Mouse (Mus musculus) heart, embryonic 13.5 days (tissue): ENCODE data around the gene Gm7954. TPM values are rescaled to one million over a fixed set of nuclear protein-coding genes. Genes with fewer than 3 reads are reported as not detected.
"Not testable (repeated sequence)": the region's sequence is repeated elsewhere in the genome, so short reads cannot be mapped to it uniquely, and the experiment has no call there.

Experiments used
- ATAC-seq: fragments of 200-750 bp; cut with Nextera tagmentation; 2 replicates; pipeline ENCODE4 v1.8.0; 2017; ENCODE audit warnings: moderate TSS enrichment; ENCODE audit not compliant: insufficient number of reproducible peaks, low FRiP score, low TSS enrichment; ENCODE audit errors: extremely low read depth
- H3K27ac ChIP-seq: fragments of 300-500 bp; sonication (generic); replicated peaks from 2 replicates; pipeline ENCODE4 v1.5.1; 2015; ENCODE audit warnings: moderate library complexity, mild to moderate bottlenecking, inconsistent platforms
- H3K27me3 ChIP-seq: fragments of 300-500 bp; sonication (generic); replicated peaks from 2 replicates; pipeline ENCODE4 v1.6.1; 2015; ENCODE audit warnings: mild to moderate bottlenecking, inconsistent platforms
- H3K36me3 ChIP-seq: fragments of 300-500 bp; sonication (generic); 2 replicates; pipeline ENCODE4 v1.6.1; 2015; ENCODE audit warnings: mild to moderate bottlenecking, inconsistent platforms
- H3K4me1 ChIP-seq: fragments of 300-500 bp; sonication (generic); 2 replicates; pipeline ENCODE4 v1.6.1; 2015; ENCODE audit warnings: inconsistent platforms
- H3K4me2 ChIP-seq: fragments of 300-500 bp; sonication (generic); 2 replicates; pipeline ENCODE4 v1.6.1; 2015; ENCODE audit warnings: inconsistent platforms, mild to moderate bottlenecking, moderate library complexity
- H3K4me3 ChIP-seq: fragments of 300-500 bp; sonication (generic); 2 replicates; pipeline ENCODE4 v1.5.1; 2015; ENCODE audit warnings: moderate library complexity, mild to moderate bottlenecking, inconsistent platforms
- H3K9ac ChIP-seq: fragments of 300-500 bp; sonication (generic); 2 replicates; pipeline ENCODE4 v1.6.1; 2015; ENCODE audit warnings: inconsistent platforms, mild to moderate bottlenecking, moderate library complexity
- H3K9me3 ChIP-seq: fragments of 300-500 bp; sonication (generic); 2 replicates; pipeline ENCODE4 v1.6.1; 2016; ENCODE audit warnings: inconsistent platforms
- WGBS: fragments of 180-500 bp; shearing (Covaris S2); methylation state at CpG from one replicate; pipeline ENCODE4 v1.1.7; 2015; ENCODE audit warnings: mixed read lengths; 5-methylcytosine and 5-hydroxymethylcytosine counted together
- polyA plus RNA-seq: library from polyadenylated mRNA; unstranded; fragments of >200 nt; fragmentation: Nextera tagmentation; extraction: Ambion mirVana; gene quantifications from 2 replicates; pipeline ENCODE4 v1.2.1, GENCODE M21; 2015

The Gm7954 gene
- not detected in 2 replicates for polyA plus RNA-seq

- not testable (repeated sequence) for H3K27ac ChIP-seq, H3K9me3 ChIP-seq, H3K4me1 ChIP-seq, H3K9ac ChIP-seq, H3K4me3 ChIP-seq, ATAC-seq, H3K36me3 ChIP-seq, H3K27me3 ChIP-seq, H3K4me2 ChIP-seq
- WGBS: no CpG with 5 or more reads among the region's 2 CpGs
Measured at GRCm38 (mm10) chr14:41453418-41453817, at the start of gene Gm7954. Gm7954 (minus strand) TSS chr14:41453518.

GRCm38 (mm10) chr14:41489385-41489784, 36.1 kb upstream of the Gm7954 start, which contains the start of gene Gm3486:
Gm3486 (minus strand) TSS chr14:41489485.
- H3K27me3 ChIP-seq, ATAC-seq, H3K4me1 ChIP-seq, H3K36me3 ChIP-seq, H3K4me2 ChIP-seq, H3K9ac ChIP-seq, H3K27ac ChIP-seq, H3K9me3 ChIP-seq, H3K4me3 ChIP-seq: not testable (repeated sequence)

- H3K9me3 ChIP-seq, H3K36me3 ChIP-seq, H3K9ac ChIP-seq, H3K27ac ChIP-seq, H3K4me1 ChIP-seq, H3K27me3 ChIP-seq, ATAC-seq: not testable (repeated sequence)
- peak overlapping the region; percentile 62 for H3K4me2 ChIP-seq
- H3K4me3 ChIP-seq: peak overlapping the region; percentile 35
- 8% methylated on average over 12 of the region's 16 CpGs for WGBS
Measured at GRCm38 (mm10) chr14:41425393-41426075, 27.8 kb downstream of the Gm7954 start.

- H3K4me1 ChIP-seq, H3K9ac ChIP-seq, H3K36me3 ChIP-seq, H3K27me3 ChIP-seq, H3K9me3 ChIP-seq, ATAC-seq: not testable (repeated sequence)
- Histone ChIP-seq H3K4me3 (peak overlapping the region; percentile 35), H3K4me2 (peak overlapping the region; percentile 62), H3K27ac (peak overlapping the region; percentile 42)
- WGBS: 12% methylated on average over 14 of the region's 14 CpGs
Measured at GRCm38 (mm10) chr14:41424694-41425093, 28.6 kb downstream of the Gm7954 start.

GRCm38 (mm10) chr14:41408181-41408580, 45.1 kb downstream of the Gm7954 start, which contains the start of gene Gm6482:
Gm6482 (minus strand) TSS chr14:41408281.
- H3K4me1 ChIP-seq, H3K27me3 ChIP-seq, H3K9me3 ChIP-seq, H3K27ac ChIP-seq, ATAC-seq, H3K4me2 ChIP-seq, H3K36me3 ChIP-seq, H3K4me3 ChIP-seq, H3K9ac ChIP-seq: not testable (repeated sequence)
- 83% methylated on average over 1 of the region's 2 CpGs for WGBS

Other genes with a start within 250 kb of the Gm7954 start
- gene Gm2832, start 174.7 kb downstream of the Gm7954 start, polyA plus RNA-seq: not detected in 2 replicates
- not detected in 2 replicates for gene Gm5798, start 104.9 kb downstream of the Gm7954 start, polyA plus RNA-seq
- not detected in 2 replicates for gene Gm7945, start 67.1 kb downstream of the Gm7954 start, polyA plus RNA-seq
- gene Gm6482, start 45.2 kb downstream of the Gm7954 start, polyA plus RNA-seq: not detected in 2 replicates
- gene Gm3486, start 36.0 kb upstream of the Gm7954 start, polyA plus RNA-seq: not detected in 2 replicates
- not detected in 2 replicates for gene Gm7970, start 102.1 kb upstream of the Gm7954 start, polyA plus RNA-seq
- gene 1700049E17Rik2, start 119.7 kb upstream of the Gm7954 start, polyA plus RNA-seq: not detected in 2 replicates
- gene Gm3072, start 171.1 kb upstream of the Gm7954 start, polyA plus RNA-seq: not detected in 2 replicates
- gene Gm3676, start 193.0 kb upstream of the Gm7954 start, polyA plus RNA-seq: not detected in 2 replicates
- gene Gm8068, start 248.4 kb upstream of the Gm7954 start, polyA plus RNA-seq: not detected in 2 replicates